Mouse (Mus musculus): ENCODE measurements around the gene D630045J12Rik.

- no peak for TF ChIP-seq ZNF384 (IDR thresholded peaks at IDR 0.05; ENCODE audit: low read depth, low read length)
- TF ChIP-seq MAFK (IDR thresholded peaks at IDR 0.05; ENCODE audit: insufficient read depth, low read depth, low read length), result no peak
- no peak for TF ChIP-seq CHD2 (IDR thresholded peaks at IDR 0.05; ENCODE audit: low read depth, low read length)
- TF ChIP-seq ZC3H11A (IDR thresholded peaks at IDR 0.05; ENCODE audit: borderline replicate concordance, low read depth, low read length), result no peak
- no peak for TF ChIP-seq HCFC1 (IDR thresholded peaks at IDR 0.05; ENCODE audit: borderline replicate concordance, insufficient read depth, low read length)
Observed at GRCm38 (mm10) chr6:38125462-38125861, 128.3 kb downstream of the D630045J12Rik start.

All from ES-E14 (cell line).